Mouse (Mus musculus) spleen, postnatal 10 days (tissue): ENCODE data around the gene Tbc1d1.

Source experiments
- DNase-seq, 2 experiments: peaks; one replicate each; pipeline ENCODE4 v3.0.0; 2021 to 2022; ENCODE audit warnings: low spot score in 2 of 2

Gene Tbc1d1

GRCm38 (mm10) chr5:64155861-64156550, at the start of gene Tbc1d1:
Tbc1d1 (plus strand) TSS chr5:64156305.
- DNase-seq, result peak; percentile 23 to 66

- DNase-seq, result no peak
Measured at GRCm38 (mm10) chr5:64107596-64108289, 48.4 kb upstream of the Tbc1d1 start.

DNA sequence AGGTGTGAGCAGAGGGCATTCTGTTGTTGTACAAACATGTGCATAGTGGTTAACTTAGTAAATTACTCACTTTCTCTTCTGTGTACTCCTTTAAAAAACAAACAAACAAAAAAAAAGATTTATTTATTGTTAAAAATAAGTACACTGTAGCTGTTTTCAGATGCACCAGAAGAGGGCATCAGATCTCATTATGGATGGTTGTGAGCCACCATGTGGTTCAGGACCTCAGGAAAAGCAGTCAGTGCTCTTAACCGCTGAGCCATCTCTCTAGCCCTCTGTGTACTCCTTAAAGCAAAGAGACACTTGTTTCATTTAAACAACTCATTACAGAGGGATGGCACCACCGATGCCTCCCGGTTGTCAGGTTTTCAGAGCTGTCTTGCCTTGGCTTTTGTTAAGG, 46.9 kb upstream of the Tbc1d1 start:
- no peak for DNase-seq

GRCm38 (mm10) chr5:64112360-64112759, 43.7 kb upstream of the Tbc1d1 start:
- no peak for DNase-seq

DNA sequence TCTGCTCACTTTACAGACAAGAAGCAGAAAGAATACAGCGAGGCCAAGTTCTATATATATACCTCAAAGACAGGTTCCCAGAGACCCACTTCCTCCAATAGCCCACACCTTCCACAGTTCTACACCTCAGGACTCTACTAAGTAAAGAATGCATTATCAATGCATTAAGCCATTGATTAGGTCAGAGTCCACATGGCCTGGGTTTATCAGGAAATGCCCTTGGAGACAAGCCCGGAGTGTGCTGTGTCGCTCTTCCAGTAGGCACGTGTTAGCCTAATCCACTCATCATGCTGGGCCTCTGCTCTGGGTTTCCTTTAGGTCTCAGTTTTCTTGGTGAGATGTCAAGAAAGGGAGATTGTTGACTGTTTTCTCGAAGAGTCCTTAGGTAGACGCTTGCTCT, 41.9 kb upstream of the Tbc1d1 start:
- no peak for DNase-seq

DNA sequence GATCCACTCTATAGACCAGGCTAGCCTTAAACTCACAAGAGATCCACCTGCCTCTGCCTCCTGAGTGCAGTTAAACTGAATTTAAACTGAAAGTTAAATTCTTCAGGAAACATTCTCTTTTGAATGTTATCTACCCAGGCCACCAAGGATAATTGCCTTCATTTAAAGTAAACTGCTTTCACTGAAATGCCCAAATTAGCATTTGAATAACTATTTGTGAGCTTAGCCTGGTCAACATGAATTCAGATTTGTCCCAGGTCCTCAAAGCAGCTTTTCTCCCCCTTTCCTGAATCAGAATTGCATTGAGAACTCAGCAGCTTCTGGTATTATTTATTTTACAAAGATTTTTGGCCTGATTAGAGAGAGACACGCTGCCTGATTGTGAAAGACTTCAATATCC, 38.9 kb upstream of the Tbc1d1 start:
- DNase-seq, result no peak

DNA sequence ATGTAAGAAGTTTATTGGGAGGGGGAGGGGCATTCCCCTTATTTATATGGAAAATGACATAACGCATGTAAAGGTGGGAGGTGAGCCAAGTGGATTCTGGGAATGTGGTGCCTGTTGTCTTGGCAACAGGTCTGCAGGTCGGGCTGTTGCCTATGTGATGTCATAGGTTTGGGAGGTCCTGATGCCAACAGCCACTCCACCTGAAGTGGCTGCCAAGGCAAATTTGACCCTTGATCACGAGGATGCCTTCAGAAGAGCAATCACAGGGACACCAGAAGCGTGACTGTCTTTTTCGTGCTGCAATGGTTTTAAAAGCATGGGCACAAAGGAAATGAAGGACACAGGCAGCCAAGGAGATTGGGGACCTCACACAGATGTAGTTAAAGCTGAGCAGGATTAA, 30.3 kb upstream of the Tbc1d1 start:
- DNase-seq, result no peak

GRCm38 (mm10) chr5:64131550-64131949, 24.6 kb upstream of the Tbc1d1 start:
- no peak for DNase-seq

GRCm38 (mm10) chr5:64133901-64134300, 22.2 kb upstream of the Tbc1d1 start:
- DNase-seq, result no peak

DNA sequence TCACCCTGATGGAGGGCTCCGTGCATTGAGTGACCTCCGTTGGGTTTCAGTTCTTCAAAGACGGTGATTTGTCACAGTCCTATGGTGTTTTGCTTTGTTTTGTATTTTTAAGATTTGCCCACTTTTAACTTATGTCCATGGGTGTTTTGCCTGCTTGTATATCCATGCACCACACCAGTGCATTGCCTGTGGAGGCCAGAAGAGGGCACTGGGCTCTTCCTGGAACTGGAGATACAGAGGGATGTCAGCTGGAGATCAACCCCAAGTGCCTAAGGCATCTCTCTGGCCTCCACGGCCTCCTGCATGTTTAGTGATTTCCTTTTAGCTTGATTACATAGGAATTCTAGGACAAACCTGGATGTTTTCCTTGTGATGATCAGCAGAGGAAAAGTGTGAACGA, 19.8 kb upstream of the Tbc1d1 start:
- no peak for DNase-seq

DNA sequence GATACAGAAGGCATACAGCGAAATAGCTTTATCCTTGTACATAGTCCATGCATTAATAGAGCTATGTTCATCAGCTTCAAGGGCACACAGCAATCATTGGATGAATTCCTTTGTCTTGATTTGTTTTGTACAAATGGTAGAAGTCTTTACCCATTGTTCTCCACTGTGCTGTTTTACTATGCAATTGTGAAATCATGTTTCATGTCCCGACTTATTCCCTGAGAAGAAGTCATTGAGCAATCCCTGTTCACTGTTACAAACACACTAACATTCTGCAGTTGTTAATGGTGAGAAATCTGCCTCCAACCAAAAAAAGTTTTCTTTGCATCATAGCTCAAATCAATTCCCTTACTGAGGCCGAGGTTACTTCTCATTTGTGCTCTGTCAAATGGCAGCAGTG, 15.9 kb upstream of the Tbc1d1 start:
- no peak for DNase-seq

DNA sequence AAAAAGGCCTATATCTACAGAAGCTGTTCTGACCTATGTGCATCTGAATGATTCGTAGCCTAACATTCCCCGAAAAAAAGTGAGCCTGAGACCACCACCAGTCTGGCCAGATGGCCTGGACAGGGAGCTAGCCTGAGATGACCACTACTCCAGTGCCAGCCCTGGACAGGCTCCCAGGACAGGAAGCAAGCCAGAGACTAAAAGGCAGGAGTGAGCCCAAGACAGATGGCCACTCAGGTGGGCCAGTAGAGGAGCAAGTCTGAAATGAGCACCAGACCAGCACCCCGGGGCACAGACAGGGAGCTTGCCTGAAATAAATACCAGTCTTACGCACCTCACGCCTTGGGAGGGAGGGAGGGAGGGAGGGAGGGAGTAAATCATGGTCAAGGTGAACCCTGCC, 11.8 kb upstream of the Tbc1d1 start:
- no peak for DNase-seq

DNA sequence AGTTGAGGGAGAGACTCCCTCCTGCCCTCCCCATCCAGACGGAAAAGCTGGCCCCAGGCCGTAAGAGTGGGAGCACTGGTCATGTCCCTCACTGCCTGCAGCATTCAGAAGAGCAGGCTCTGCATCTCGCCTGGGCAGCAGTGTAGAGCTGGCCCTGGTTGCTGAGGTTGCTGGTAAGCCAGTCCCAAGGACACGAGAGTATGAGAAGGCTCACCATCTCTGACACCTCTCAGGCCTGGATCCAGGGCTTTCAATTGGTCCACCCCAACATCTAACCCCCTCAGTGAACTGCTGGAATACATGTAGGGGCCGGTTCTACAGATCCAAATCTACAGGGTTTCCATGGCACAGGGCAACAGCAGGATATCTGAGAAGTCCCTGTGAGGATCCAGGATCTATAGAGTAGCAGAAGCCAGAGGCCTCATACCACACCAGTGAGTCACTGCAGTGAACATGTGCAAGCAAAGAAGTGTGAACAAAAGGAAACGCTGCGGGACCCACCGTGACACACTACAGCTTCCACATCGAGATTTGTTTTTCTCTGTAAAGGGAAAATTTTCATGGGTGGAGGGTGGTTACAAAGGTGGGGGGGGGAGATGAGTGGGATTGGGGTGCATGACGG, 9.6 kb upstream of the Tbc1d1 start:
- no peak for DNase-seq

DNA sequence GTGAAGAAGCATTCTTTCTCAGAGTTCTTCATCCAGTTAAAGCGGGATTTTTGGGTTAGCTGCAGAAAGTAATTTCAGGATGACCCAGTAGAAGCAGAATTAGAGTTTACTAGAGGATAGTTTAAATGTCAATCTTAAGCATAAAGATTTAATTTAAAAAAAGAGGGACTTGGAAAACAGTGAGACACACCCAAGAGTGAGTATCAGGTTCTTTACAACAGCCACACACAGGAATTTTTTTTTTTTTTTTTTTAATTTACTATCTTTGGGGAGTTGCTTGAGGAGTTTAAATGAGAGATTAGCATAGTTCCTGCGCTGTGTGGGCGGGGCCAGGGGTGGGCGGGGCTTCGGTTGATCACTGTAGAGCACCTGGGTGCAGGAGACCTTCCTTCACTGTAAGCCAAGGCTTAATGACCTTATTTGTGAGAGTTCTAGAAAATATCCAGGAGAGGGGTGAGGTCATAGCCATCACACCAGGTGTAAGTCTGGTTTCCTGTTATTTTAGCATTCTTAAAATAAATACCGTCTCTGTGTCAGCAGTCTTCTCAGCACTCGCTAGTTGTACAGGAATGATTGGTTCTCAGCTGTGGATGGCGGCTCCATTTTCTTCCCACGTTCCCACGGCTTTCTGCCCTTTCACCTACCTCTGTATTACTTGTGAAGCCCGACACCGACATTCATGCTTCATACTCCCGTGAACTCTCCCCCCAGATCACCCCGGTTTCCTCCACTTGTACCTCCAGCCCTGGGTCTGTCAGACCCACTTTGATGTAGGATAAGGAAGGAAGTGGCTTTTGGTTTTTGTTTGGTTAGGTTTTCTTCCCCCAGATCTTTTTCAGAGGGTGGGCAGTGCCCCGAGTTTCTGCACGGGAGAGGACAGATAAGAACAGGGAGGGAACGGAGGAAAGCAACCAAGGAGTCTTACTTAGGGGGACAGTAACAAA, 6.6 kb upstream of the Tbc1d1 start:
- no peak for DNase-seq

GRCm38 (mm10) chr5:64153319-64153718, 2.8 kb upstream of the Tbc1d1 start:
- no peak for DNase-seq

- DNase-seq, result no peak
Measured at GRCm38 (mm10) chr5:64156579-64156978, 474 bp downstream of the Tbc1d1 start.

DNA sequence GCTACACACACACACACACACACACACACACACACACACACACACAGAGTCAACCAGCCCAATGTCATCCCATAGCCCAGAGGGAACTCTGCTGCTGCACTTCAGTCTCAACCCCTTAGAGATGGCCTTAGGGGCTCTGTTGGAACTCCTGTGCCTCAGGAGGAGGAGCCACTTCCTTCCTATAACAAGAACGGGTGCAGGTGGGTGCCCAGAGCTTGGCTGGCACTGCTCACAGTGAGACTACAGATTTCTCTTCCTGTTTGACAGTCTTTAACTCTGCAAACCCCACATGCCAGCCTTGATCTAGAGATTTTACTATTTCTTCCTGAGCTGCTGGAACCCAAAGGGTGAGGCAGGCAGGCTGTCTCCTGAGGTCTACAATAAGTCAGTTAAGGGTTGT, 1.8 kb downstream of the Tbc1d1 start:
- DNase-seq, result peak in 1 of 2 experiments; percentile 37

DNA sequence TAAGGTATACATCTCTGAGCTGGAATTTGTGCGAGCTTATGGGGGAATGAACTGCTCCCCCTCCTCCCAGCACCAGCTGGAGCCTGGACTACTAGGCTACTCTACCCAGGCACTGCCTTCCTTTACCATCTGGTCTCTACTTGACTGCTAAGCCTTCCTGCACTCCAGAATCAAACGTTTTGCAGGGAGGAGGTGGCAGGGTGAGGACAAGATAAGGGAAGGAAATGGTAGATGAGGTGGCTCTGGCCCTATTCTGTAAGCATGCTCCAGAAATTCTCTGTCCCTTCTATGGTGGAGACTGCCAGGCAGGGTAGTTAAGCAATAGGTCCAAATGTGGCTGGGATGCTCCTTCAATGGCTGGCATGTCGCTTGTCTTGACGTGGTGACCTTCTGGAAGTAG, 2.4 kb downstream of the Tbc1d1 start:
- no peak for DNase-seq

DNA sequence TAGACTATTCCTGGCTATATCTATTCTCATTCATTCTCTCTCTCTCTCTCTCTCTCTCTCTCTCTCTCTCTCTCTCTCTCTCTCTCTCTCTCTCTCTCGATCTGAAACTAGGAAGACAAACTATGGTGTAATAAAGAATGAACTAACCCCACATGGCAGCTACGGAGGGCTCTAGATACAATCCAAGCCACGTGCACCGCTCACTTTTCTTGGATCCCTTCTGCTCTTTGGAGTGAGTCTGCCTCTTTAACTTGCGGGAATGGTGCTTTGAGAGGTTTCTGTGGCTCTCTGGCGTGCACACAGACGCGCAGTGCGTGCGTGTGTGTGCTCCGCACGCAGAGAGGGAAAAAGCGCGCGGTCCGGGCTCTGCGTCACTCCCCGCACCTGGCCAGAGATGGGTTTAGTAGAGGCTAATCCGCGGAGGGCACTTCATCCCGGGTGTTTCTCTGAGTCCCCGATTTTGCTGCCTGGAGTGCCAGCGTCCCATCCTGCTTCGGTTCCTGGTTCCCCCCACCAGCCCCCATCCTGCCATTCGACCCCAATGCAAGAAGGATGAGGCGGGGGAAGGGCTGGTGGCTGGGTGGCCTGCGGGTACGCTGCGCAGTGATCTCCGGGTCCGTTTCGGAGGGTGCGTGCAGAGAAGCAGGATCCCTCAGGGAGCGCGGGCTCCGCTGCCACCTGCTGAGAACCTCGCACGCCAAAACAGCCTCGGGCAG, 3.1 kb downstream of the Tbc1d1 start:
- DNase-seq, result peak in 1 of 2 experiments; percentile 37

DNA sequence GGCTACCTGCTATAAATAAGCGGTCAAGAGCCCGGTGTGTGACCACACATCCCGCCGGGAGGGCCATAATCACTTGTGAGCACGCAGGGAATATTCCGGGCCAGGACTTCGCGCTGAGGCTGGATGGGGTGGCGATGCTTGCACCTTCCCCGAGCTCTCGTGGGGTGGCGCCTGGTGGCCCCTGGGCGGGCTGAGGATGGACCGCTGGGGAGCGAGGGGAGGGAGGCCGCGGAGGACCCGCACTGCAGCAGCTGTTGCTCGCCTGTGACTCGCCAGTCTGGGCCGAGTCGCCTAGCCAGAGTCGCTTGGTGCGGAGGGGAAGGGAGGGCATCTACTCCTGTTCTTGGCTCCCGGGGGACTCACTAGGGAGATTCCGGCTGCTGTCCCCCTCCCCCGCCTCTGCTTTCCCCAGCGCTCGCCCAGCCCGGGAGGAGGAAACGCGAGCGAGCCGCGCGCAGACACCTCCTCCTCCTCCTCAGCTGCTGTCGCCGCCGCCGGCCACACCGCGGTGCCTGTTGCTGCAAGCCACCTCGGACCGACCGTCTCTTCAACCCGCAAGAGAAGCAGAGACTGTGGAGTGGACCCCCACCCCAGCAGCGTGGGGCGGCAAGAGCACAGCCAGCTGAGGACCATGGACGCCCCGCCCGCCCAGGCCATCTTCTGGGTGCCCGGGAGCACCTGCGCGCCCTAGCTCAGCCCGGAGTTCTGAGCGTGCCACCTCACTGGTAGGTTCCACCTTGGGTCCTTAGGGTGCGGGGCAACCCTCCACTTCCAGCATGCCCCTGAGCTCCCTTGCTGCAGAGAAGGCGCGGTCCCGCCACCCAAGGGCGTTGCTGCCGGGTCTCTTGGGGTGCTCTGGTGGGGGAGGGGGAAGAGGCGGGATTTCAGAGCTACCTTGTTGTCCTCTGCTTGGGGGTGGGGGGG, 3.9 kb downstream of the Tbc1d1 start:
- peak; percentile 57 to 72 for DNase-seq
